Mouse (Mus musculus) hindbrain, embryonic 11.5 days (tissue): ENCODE measurements around the gene Slc35e4. TPM values are rescaled to one million over a fixed set of nuclear protein-coding genes. Genes with fewer than 3 reads are reported as not detected.

Experiments used
- ATAC-seq: fragments of 200-750 bp; cut with Nextera tagmentation; 2 replicates; pipeline ENCODE4 v1.8.0; 2017; ENCODE audit warnings: mild to moderate bottlenecking, moderate TSS enrichment, moderate library complexity; ENCODE audit not compliant: low FRiP score
- DNase-seq: peaks from one replicate; pipeline ENCODE4 v3.0.0-alpha.2; 2015; ENCODE audit warnings: low spot score
- H3K27ac ChIP-seq: fragments of 300-500 bp; sonication (generic); 2 replicates; pipeline ENCODE4 v1.5.1; 2014; ENCODE audit warnings: mild to moderate bottlenecking, low read depth, low read length
- H3K27me3 ChIP-seq: fragments of 300-500 bp; sonication (generic); 2 replicates; pipeline ENCODE4 v1.6.1; 2014; ENCODE audit warnings: mild to moderate bottlenecking, low read length, moderate library complexity, mixed read lengths; ENCODE audit not compliant: control insufficient read depth, insufficient read depth
- H3K36me3 ChIP-seq: fragments of 300-500 bp; sonication (generic); 2 replicates; pipeline ENCODE4 v1.6.1; 2014; ENCODE audit warnings: mild to moderate bottlenecking, low read length, moderate library complexity, mixed read lengths; ENCODE audit not compliant: control insufficient read depth, insufficient read depth
- H3K4me1 ChIP-seq: fragments of 300-500 bp; sonication (generic); replicated peaks from 2 replicates; pipeline ENCODE4 v1.6.1; 2014; ENCODE audit warnings: low read length, mixed read lengths; ENCODE audit not compliant: control insufficient read depth, insufficient read depth
- H3K4me2 ChIP-seq: fragments of 300-500 bp; sonication (generic); replicated peaks from 2 replicates; pipeline ENCODE4 v1.6.1; 2014; ENCODE audit warnings: mild to moderate bottlenecking, low read depth, low read length
- H3K4me3 ChIP-seq: fragments of 300-500 bp; sonication (generic); 2 replicates; pipeline ENCODE4 v1.5.1; 2014; ENCODE audit warnings: low read depth, low read length
- H3K9ac ChIP-seq: fragments of 300-500 bp; sonication (generic); 2 replicates; pipeline ENCODE4 v1.6.1; 2014; ENCODE audit warnings: low read depth, low read length
- H3K9me3 ChIP-seq: fragments of 300-500 bp; sonication (generic); 2 replicates; pipeline ENCODE4 v1.6.1; 2016; ENCODE audit warnings: low read length; ENCODE audit not compliant: control insufficient read depth
- WGBS: fragments of 180-500 bp; shearing (Covaris S2); extraction: QIAGEN DNeasy Blood & Tissue Kit; methylation state at CpG from one replicate; pipeline ENCODE4 v1.1.7; 2014; 5-methylcytosine and 5-hydroxymethylcytosine counted together
- polyA plus RNA-seq: library from polyadenylated mRNA; unstranded; fragments of >200 nt; fragmentation: Nextera tagmentation; extraction: Ambion mirVana; gene quantifications from 2 replicates; pipeline ENCODE4 v1.2.1, GENCODE M21; 2014

Gene Slc35e4
- polyA plus RNA-seq, 1 experiment from 2014 or later = 4.4 TPM

DNA sequence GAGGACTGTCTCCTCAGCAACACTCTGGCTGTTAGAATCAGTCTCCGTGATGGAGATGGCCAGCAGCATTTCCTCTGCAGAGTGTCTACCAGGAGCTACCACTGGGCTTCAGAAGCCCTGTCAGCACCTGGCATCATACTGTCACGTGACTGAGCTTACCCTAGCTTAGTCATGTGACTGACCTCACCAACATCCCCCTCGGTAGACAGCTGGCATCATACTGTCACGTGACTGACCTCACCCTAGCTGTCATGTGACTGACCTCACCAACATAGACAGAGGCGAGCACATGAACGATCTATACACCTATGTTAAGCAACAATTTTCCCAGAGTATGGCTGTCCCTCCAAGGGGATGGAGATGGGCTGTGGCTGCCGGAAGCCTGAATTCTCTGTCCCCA lies 35.8 kb downstream of the Slc35e4 start:
- Histone ChIP-seq H3K4me3 (no peak overlapping the region), H3K27me3 (no peaks in the 10 kb centered on the region), H3K4me2 (no peak overlapping the region), H3K9ac (no peak overlapping the region), H3K36me3 (no peaks in the 10 kb centered on the region), H3K27ac (no peak overlapping the region), H3K4me1 (no peaks in the 10 kb centered on the region), H3K9me3 (no peaks in the 10 kb centered on the region)
- ATAC-seq (no peak), DNase-seq (no peak)
- 78% methylated on average over 7 of the region's 7 CpGs for WGBS

DNA sequence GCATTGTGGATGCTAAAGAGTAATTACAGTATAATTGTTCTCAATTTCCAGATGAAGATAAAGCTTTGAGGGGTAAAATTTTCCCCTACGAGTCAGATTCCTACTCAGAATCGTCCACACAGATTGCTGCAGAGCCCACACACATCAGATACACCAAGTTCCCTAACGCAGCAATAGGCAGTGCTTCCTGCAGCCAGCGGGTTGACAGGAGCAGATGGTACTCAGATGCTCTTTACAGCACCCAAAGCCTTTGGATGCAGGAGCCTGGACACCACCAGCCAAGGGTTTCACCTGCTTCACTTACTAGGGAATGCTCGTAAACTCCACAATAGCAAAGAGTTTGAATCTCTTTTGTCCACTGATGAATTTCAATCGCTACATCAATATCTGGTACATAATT lies 38.0 kb downstream of the Slc35e4 start:
- no peaks in the 10 kb centered on the region for H3K27me3 ChIP-seq
- no peaks in the 10 kb centered on the region for H3K9me3 ChIP-seq
- no peaks in the 10 kb centered on the region for H3K36me3 ChIP-seq
- H3K27ac ChIP-seq = no peak overlapping the region
- 85% methylated on average over 6 of the region's 6 CpGs for WGBS
- H3K4me3 ChIP-seq = no peak overlapping the region
- no peak overlapping the region for H3K9ac ChIP-seq
- ATAC-seq (no peak), DNase-seq (no peak)
- no peak overlapping the region for H3K4me2 ChIP-seq
- H3K4me1 ChIP-seq = no peaks in the 10 kb centered on the region

DNA sequence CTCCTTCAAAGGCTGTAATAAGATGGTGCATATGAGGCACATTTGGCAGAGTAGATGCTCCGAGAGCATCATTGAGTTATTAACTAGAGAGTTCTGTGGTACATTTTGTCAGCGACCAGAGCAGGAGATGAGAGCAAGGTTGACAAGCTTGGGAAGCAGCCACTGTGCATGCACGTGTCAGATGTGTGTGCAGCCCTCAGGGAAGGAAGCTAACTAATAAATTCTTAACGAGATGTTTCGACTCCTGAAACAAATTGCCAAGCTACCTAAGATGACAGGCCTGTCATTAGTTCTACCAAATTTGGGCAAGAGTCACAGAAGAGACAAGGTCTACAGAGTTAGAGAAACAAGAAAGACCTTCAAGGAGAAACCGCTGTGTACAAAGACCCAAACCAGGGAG lies 50.1 kb downstream of the Slc35e4 start:
- peak overlapping the region; percentile 37 for H3K4me3 ChIP-seq

DNA sequence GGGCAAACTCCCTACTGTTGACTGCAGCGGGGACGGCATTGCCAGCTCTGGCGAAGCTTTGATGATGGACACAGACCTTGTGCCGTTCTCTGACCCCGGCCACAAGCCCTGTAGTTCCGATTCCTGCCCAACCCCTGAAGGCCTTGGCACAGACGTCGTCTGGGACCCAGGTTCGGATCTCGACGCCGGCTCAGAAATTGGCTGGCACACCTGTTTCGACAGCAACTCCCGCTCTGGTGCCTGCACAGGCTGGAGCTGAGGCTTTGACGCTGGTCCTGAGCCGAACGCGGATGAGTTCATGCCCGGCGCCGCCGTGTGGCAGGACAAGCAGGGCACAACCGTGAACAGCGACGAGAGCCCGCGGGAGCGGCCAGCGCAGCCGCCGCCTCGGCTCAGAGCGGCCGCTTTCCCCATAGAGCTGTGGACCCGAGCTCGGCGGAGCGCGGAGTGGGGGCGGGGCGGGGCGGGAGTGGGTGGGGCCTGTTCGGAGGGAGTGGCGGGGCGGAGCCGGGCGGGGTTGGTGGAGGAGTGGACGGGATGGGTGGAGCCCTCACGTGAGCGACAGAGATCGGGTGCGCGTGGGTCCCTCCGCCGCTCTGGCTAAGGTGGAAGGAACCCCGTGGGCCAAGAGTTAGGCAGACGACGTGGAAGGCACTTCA lies 50.9 kb downstream of the Slc35e4 start, which contains the start of gene Osbp2:
Gene Osbp2 (minus strand): TSS at position 450 of the 659 bp plus-strand sequence.
- Histone ChIP-seq H3K27ac (no peak within 1 kb of the TSS), H3K4me2 (peak within 1 kb of the TSS; percentile 83), H3K4me1 (0 out of 2 replicates have a peak, but pooled peaks cover 2% of the 10 kb centered on the region), H3K4me3 (peak within 1 kb of the TSS; percentile 37), H3K9ac (peak within 1 kb of the TSS; percentile 53), H3K9me3 (no peaks in the 10 kb centered on the region), H3K36me3 (no peaks in the 10 kb centered on the region), H3K27me3 (peaks cover 7% of the 10 kb centered on the region; the same call in 1 of the 2 replicates)
- ATAC-seq (peak; percentile 95), DNase-seq (peak; percentile 83)
- WGBS = 4% methylated on average over 51 of the region's 58 CpGs

More for the DNA sequence above, 50.1 kb downstream of the Slc35e4 start:
- Histone ChIP-seq H3K36me3 (no peaks in the 10 kb centered on the region), H3K4me1 (0 out of 2 replicates have a peak, but pooled peaks cover 2% of the 10 kb centered on the region), H3K4me2 (peak overlapping the region; percentile 83), H3K27ac (no peak overlapping the region), H3K27me3 (peaks cover 7% of the 10 kb centered on the region; the same call in 1 of the 2 replicates), H3K9ac (no peak overlapping the region), H3K9me3 (no peaks in the 10 kb centered on the region)
- peak; percentile 43; the same call in 1 of the 2 replicates for ATAC-seq
- 40% methylated on average over 6 of the region's 6 CpGs for WGBS
- peak; percentile 31 for DNase-seq

DNA sequence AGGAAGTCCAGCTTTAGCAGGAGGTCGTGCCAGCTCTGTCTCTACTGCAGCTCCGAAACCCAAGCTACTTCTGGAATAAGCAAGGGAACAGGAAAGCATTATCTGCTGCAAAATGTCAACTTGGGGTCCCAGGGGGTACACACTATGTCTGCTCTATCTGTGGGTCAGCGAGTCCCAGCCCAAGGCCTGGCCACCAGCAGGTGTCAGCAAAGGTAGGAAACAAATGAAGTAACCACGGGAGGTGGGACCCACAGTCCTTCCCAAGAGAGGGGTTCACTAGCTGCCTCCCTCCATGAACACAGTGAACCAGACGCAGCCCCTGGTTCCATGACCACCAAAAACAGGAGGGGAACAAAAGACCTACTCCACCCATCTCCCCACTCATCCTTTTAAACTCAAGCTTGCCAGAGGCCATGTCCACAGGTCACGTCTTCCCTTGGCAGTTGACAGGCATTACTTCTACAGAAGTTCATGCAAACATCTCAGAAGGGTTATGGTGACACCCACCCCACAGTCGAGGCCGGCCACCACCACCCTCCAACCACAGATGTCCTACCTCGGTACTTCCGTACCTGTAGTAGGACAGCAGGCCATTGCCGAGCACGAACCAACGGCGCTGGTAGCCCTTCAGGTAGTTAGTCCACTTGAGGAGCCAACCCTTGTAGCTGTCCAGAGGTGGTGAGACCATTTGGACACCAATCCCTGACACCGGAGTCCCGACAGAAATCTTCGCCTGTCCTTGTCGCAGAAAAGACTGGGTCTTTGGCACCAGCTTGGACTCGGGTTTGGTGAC lies 51.6 kb downstream of the Slc35e4 start:
- Histone ChIP-seq H3K4me2 (peak overlapping the region; percentile 83), H3K36me3 (no peaks in the 10 kb centered on the region), H3K4me3 (peak overlapping the region; percentile 37), H3K27me3 (peaks cover 7% of the 10 kb centered on the region; the same call in 1 of the 2 replicates), H3K9me3 (no peaks in the 10 kb centered on the region), H3K4me1 (0 out of 2 replicates have a peak, but pooled peaks cover 2% of the 10 kb centered on the region), H3K9ac (peak overlapping the region; percentile 53), H3K27ac (no peak overlapping the region)
- WGBS = 76% methylated on average over 19 of the region's 19 CpGs
- ATAC-seq (no peak), DNase-seq (no peak)

DNA sequence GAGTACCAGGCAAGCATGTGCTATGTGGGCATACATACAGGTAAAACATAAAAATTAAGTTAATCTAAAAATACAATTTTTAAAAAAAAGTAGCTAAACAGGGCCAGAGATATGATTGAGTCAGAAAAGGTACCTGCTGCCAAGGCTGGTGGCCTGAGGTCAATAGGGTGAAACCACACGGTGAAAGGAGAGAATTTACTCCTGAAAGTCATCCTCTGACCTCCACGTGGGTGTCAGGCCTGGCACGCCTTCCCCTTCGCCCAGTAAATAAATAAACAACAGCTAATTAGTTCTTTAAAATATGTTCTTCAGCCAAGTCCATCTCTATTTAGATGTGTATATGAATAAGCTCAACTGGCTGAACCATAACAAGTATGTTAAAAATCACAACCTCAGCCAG lies 54.1 kb downstream of the Slc35e4 start:
- WGBS = 80% methylated on average over 4 of the region's 4 CpGs
- DNase-seq (no peak), ATAC-seq (no peak)
- peaks cover 6% of the 10 kb centered on the region; the same call in 1 of the 2 replicates for H3K27me3 ChIP-seq
- H3K27ac ChIP-seq = no peak overlapping the region
- H3K4me1 ChIP-seq = 0 out of 2 replicates have a peak, but pooled peaks cover 2% of the 10 kb centered on the region
- no peak overlapping the region for H3K9ac ChIP-seq
- no peaks in the 10 kb centered on the region for H3K36me3 ChIP-seq
- no peak overlapping the region for H3K4me2 ChIP-seq
- no peak overlapping the region for H3K4me3 ChIP-seq
- no peaks in the 10 kb centered on the region for H3K9me3 ChIP-seq

DNA sequence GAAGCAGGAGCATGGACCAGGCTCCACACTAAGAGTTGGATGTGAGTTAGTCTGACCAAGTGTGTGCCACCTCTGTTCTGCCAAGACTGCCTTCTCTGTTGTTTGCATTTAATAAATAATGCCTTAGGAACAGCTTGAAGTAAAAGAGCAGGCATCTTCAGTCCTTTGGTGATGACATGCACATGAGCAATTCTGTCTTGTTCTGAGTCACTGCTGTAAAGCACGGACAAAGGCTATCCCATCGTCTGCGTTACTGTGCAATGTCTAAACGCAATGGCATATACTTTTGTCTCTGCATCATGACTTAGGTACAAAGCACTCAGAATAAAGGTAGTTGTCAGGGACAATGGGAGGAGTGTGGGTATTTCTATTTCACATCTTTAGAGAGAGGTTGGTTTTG lies 54.7 kb downstream of the Slc35e4 start:
- Histone ChIP-seq H3K4me1 (0 out of 2 replicates have a peak, but pooled peaks cover 2% of the 10 kb centered on the region), H3K9ac (no peak overlapping the region), H3K36me3 (no peaks in the 10 kb centered on the region), H3K4me2 (no peak overlapping the region), H3K27me3 (peaks cover 4% of the 10 kb centered on the region; the same call in 1 of the 2 replicates), H3K9me3 (no peaks in the 10 kb centered on the region), H3K4me3 (no peak overlapping the region), H3K27ac (no peak overlapping the region)
- no peak for DNase-seq
- no peak for ATAC-seq
- 93% methylated on average over 4 of the region's 4 CpGs for WGBS

DNA sequence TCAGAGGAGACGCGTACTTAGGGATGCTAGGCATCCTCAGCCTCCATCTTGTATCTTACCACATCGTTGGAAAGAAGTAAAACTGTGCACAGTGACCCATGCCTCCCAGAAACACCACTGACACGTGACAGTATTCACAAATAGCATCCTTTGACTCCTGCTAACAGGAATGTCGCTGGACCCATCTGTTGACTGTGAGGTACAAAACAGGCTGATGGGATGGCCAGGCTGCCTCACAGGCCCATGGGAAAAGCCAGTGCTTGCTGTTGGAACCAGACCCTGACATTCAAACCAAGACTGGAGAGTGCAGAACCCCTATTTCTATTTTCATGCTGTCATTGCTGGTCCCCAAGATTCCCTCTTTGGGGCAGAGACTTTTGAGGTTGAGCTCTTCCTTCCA lies 56.6 kb downstream of the Slc35e4 start:
- Histone ChIP-seq H3K36me3 (no peaks in the 10 kb centered on the region), H3K9me3 (no peaks in the 10 kb centered on the region), H3K9ac (no peak overlapping the region), H3K4me1 (no peaks in the 10 kb centered on the region), H3K27me3 (no peaks in the 10 kb centered on the region; the same call in 1 of the 2 replicates), H3K4me3 (no peak overlapping the region), H3K27ac (no peak overlapping the region), H3K4me2 (no peak overlapping the region)
- WGBS = 79% methylated on average over 5 of the region's 5 CpGs
- ATAC-seq (no peak), DNase-seq (no peak)
